Mouse (Mus musculus): ENCODE measurements at regions not wholly inside any gene's neighbourhood (a gene's known extent, or its start where the extent isn't known, plus 50 kb on each side); places are given as distances from the start of the nearest gene placed in this dataset.

- TF ChIP-seq POLR2A (IDR thresholded peaks at IDR 0.05; ENCODE audit: extremely low read depth, insufficient read depth, low read length) = no peak
- no peak for TF ChIP-seq CTCF (IDR thresholded peaks at IDR 0.05; ENCODE audit: low read depth, low read length)
Measured at GRCm38 (mm10) chr17:51642682-51643081, 190.4 kb downstream of the Satb1 start.
